Mouse (Mus musculus) monocyte, adult 5-6 weeks (primary cell): ENCODE measurements around the gene Capn7. TPM values are rescaled to one million over a fixed set of nuclear protein-coding genes. Genes with fewer than 3 reads are reported as not detected.

ENCODE experiments used
- ATAC-seq: fragments of 153-309, 156-312 bp; replicated peaks from 2 replicates; pipeline ENCODE4 v1.8.0; 2017; ENCODE audit warnings: mild to moderate bottlenecking; ENCODE audit not compliant: low TSS enrichment, insufficient number of reproducible peaks, severe bottlenecking, poor library complexity, low FRiP score
- total RNA-seq: library from RNA; stranded (forward); fragments of 200-1000, 200-491, 200-594 nt; gene quantifications from 3 replicates; pipeline ENCODE4 v1.2.3, GENCODE M21; 2017

Gene Capn7
- total RNA-seq, 1 experiment from 2014 or later = 73.5 TPM

- ATAC-seq = peak; percentile 43
Measured at GRCm38 (mm10) chr14:31392873-31393545, 56.6 kb downstream of the Capn7 start.

- no peak for ATAC-seq
Measured at GRCm38 (mm10) chr14:31393546-31393890, 57.1 kb downstream of the Capn7 start.

- no peak for ATAC-seq
Measured at GRCm38 (mm10) chr14:31393936-31394630, 57.6 kb downstream of the Capn7 start.

GRCm38 (mm10) chr14:31394822-31395532, 58.5 kb downstream of the Capn7 start:
- ATAC-seq = no peak

GRCm38 (mm10) chr14:31395629-31396199, 59.3 kb downstream of the Capn7 start:
- ATAC-seq = no peak

GRCm38 (mm10) chr14:31396428-31396827, 60.0 kb downstream of the Capn7 start:
- ATAC-seq = no peak

GRCm38 (mm10) chr14:31397353-31397752, 60.9 kb downstream of the Capn7 start:
- ATAC-seq = no peak

GRCm38 (mm10) chr14:31397791-31398595, 61.6 kb downstream of the Capn7 start:
- ATAC-seq = no peak

- ATAC-seq = no peak
Measured at GRCm38 (mm10) chr14:31398819-31399218, 62.4 kb downstream of the Capn7 start.

GRCm38 (mm10) chr14:31399271-31399670, 62.8 kb downstream of the Capn7 start:
- no peak for ATAC-seq

GRCm38 (mm10) chr14:31400246-31400645, 63.8 kb downstream of the Capn7 start:
- no peak for ATAC-seq

GRCm38 (mm10) chr14:31400896-31401295, 64.5 kb downstream of the Capn7 start:
- ATAC-seq = no peak

GRCm38 (mm10) chr14:31401918-31402427, 65.5 kb downstream of the Capn7 start:
- ATAC-seq = peak; percentile 57

- ATAC-seq = no peak
Measured at GRCm38 (mm10) chr14:31402693-31403092, 66.3 kb downstream of the Capn7 start.

- no peak for ATAC-seq
Measured at GRCm38 (mm10) chr14:31403556-31403955, 67.1 kb downstream of the Capn7 start.

- no peak for ATAC-seq
Measured at GRCm38 (mm10) chr14:31403995-31404394, 67.6 kb downstream of the Capn7 start.

GRCm38 (mm10) chr14:31404663-31405062, 68.2 kb downstream of the Capn7 start:
- no peak for ATAC-seq

GRCm38 (mm10) chr14:31405652-31406051, 69.2 kb downstream of the Capn7 start:
- ATAC-seq = no peak
